Mouse (Mus musculus) granulocyte monocyte progenitor cell, adult 5-6 weeks (primary cell): ENCODE measurements around the gene Cdkal1. TPM values are rescaled to one million over a fixed set of nuclear protein-coding genes. Genes with fewer than 3 reads are reported as not detected.

Source experiments
- ATAC-seq: replicated peaks from 2 replicates; pipeline ENCODE4 v1.8.0; 2016; ENCODE audit warnings: mild to moderate bottlenecking, moderate TSS enrichment, inconsistent platforms; ENCODE audit not compliant: poor library complexity, severe bottlenecking
- total RNA-seq, 2 experiments: library from RNA; stranded (forward) in 1 of 2; stranded (reverse) in 1 of 2; fragments of 200-712, 200-1000 nt in 1 of 2; fragments of >200 nt in 1 of 2; fragmentation: Nextera tagmentation in 1 of 2; gene quantifications; 2 replicates each; pipeline ENCODE4 v1.2.3; 2014 to 2017

The Cdkal1 gene
- total RNA-seq, 2 experiments from 2014 or later = 21.8 to 30.4 TPM

DNA sequence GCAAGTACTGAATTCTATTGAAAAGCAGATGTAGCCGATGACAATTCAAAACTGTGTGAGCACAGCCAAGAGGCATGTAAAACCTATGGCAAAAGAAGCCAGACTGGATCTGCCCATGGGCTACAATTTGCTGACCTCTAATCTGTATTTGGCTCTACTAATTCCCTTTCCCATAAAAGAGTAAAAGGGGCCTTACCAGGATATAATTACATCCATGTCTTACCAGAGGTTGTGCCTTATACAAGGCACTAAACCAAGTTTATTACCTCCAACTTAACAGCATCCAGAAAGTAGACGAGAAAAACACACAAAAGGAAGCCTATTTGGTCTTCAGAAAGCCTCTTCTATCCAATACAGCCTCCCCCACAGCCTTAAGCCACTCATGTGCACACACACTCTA is 213.2 kb downstream of the Cdkal1 start:
- ATAC-seq = no peak

DNA sequence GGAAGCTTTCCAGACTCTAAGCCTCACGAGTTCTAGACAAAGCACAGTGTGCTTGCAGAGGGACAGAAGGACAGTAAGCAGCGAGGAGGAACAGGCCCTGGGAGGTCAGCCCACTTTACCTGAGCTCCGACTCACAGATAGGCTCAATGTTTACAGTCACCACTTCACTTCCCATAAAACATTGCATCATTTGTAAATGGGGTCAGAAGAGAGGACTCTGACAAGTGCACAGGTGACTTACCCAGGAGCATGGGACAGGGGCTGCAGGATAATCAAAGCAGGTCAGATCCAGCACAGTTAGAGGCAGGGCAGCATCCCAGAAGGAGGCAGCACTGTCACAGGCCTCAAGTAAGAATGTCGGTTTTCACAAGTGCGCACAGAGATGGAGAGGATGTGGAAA is 214.3 kb downstream of the Cdkal1 start:
- no peak for ATAC-seq

DNA sequence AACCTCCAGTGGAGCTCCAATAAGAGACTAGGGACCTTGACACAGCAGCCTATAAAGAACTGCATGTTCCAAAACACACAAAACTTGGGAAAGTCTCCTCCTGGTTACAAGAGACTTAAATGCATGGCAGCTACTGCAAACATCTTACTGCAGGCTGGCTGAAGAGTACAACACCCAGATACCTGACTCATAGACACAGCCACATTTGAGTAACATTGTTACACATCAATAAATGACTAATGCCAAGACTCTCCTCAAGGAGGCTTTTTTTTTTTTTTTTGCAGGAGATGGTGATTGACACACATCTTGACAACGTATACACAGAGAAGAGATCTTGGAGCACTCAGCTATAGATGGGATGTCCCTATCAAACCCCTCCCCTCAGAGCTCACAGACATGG is 215.3 kb downstream of the Cdkal1 start:
- no peak for ATAC-seq

DNA sequence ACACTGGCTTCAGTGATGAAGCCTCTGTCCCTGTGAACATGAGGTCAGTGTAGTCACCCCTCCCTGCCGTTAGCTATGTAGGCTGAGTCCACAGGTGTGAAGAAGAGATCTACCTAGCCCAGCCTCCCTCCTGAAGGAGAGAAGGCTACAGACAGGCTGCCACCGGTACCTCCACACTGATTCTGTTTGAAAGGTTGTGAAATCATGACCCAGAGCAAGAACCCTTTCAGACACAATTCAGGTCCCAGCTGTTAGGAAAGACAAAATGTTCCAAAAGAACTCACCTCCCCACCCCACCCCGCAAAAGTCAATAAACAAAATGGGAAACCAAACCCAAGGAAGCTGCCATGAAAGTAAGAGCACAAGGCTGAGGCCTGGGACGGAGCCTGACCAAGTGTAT is 217.2 kb downstream of the Cdkal1 start:
- ATAC-seq = no peak

DNA sequence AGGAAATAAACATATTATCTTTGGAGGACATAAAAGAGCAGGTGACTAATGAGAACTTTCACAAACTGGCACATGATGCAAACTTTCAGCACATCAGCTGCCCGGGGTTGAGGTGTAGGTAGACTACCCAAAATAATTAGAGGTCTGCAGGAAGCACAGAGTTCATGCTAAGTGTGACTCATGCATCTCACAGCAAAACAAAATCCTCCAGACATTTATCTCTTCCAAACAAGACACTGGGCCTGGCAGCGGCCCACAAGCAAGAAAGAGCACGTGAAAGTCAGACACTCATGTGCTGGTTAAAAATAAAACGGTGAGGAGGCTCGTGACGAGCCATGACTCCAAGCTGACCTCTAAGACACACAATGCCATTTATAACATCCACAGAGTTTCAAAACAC is 217.7 kb downstream of the Cdkal1 start:
- no peak for ATAC-seq

DNA sequence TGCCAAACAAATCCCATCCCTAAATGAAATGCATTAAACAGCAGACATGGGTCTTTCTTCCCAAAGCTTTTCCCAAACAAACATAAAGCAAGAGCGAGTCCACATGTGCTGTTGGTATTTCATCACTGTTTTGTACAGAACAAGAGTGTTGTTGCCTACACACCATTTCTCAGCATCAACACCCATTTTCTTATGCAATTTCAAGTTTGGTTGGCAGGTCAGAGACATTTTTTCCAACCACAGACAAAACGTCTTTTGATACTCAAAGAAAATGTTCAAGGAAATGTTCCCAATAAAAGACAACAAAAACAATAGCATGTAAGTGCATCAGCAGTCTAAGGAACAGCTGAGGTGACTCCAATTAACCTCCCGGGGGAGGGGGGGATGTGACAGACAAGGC is 219.9 kb downstream of the Cdkal1 start:
- no peak for ATAC-seq

DNA sequence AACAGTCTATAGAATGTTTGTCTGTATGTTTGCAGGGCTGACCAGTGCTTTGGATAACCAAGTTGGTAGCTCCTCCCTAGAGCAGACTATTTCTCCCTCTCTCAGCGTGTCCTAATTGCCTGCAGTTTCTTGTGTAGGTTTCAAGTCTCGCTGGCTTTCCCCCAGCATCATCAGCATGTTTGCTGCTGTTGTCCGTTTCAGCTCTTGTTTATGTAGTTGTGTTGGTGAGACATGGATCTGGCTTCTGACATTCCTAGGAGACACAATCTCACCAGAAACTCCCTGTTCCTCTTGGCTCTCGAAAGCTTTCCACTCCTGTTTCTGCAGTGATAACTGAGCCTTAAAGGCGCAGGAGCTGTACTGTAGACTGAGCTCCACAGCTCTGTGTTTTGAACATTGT is 224.1 kb downstream of the Cdkal1 start:
- no peak for ATAC-seq

DNA sequence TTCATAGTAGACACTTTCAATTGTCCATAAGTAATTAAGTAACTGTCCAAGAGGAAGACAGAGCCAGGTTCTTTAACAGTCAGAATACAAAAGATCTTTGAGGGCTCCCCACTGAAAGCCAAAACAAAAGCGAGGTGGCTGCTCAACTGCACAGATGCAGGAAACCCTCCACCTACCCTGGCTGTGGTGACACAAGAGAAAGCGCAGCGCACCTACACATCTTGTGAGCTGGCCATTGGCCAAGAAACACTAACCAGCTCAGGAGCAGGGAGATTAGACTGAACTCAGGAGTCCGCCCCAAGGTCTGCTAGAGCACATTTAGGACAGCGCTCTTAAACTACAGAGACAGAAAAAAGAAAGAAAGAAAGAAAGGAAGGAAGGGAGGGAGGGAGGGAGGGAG is 226.9 kb downstream of the Cdkal1 start:
- no peak for ATAC-seq

DNA sequence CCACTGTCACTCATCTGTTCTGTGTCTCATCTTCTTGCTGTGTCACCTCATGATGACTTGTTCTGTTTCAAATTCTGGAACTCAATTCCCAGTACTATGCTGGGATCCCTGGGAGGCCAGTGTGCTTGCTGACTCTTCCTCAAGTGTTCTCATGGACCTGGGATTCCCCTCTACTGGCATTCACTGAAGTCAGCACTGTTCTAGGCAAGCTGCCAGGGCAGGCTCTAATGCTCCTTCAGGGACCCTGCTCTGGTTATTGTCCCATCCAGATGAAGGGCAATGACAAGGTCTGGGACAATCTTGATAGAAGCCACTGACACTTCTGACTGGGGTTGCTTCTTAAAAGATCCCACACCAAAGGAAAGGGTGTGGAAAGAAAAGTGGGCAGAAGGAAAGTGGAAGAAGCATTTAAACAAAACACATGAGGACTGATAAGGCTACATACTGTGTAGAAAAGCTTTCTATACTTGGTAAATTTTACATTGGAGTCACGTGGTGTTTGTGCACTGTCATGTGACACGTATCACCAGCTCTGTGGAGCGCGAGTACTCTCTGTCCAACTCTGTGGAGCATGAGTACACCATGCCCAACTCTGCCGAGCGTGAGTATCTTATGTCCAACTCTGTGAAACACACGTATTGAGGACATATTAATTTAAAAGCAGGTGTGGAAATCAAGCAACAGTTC is 227.9 kb downstream of the Cdkal1 start:
- ATAC-seq = no peak

DNA sequence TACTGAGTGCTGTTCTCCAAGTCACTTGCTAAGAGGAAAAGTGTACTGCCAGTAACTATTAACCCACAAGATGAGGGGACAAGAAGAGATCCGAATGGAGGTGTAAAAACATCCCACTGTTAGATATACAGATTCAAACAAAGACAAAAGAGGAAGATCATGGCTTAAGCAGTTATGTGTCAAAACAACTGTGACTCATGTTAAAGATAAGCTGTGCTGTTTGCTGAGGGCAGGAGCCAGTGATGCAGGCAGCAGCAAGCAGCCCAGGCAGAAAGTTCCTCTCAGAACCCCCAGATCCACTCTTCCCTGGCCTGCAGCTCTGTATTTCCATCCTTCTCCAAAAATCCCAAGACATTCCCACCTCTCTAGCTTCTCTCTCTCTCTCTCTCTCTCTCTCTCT is 230.5 kb downstream of the Cdkal1 start:
- peak; percentile 33; the same call in 1 of the 2 replicates for ATAC-seq

DNA sequence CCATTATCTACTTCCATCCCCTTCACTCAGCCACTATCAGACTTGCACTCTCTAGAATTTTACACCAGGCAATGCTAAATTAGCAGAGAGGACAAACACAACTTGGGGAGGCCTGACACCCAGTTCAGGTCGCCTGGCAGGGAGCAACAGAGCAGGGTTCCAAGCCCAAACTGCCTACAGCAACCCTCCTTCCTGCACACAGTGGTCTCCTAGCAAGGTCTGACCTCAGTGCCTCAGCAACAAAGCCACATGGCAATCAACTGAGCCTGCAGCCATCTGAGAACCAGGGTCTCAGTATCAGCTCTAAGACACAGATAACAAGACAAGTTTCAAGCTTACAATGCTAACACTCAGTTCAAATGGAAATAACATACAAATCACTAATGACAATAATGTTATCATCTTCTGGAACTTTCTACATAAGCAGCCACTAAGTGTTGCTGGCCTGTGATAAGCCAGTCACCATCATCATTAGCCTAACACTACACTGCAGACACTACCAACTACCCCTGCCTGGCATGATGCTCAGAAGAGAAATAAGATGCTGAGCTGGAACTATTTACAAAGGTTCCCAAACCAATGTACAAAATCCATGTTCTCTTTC is 231.7 kb downstream of the Cdkal1 start:
- no peak for ATAC-seq

DNA sequence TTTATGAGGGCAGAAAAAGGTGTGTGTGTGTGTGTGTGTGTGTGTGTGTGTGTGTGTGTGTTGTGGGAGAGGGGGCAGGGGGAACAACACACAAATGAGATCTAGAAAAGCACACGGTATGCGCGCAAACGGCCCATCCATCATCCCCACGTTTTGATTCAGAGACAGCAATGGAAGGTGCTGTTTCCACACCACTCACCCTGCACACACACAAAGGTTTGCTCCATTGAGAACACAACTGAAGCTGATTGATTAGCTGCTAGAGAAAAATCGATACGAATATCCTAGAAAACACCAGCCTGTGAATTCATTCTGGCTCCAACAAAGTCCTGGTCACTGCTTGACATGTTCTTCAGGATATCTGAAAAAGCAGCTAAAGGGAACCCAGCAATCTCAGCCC is 233.6 kb downstream of the Cdkal1 start:
- ATAC-seq = no peak

DNA sequence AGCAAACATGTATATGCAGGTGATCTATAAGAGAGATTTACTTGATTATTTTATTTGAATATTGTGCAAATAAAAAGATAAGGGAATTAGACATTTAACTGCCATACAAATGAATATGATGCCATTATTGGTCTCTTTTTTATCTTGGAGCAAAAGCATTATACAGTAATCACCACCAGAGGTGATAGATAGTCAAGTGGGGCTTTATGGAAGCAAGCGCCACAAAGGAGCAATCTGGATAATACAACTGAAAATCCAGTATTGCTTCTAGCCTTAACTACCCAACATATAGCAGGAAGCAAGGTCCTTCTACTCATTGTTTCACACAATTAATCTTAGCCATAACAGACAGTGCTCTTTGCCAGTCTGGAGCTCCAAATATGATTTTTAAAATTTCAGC is 234.1 kb downstream of the Cdkal1 start:
- no peak for ATAC-seq

DNA sequence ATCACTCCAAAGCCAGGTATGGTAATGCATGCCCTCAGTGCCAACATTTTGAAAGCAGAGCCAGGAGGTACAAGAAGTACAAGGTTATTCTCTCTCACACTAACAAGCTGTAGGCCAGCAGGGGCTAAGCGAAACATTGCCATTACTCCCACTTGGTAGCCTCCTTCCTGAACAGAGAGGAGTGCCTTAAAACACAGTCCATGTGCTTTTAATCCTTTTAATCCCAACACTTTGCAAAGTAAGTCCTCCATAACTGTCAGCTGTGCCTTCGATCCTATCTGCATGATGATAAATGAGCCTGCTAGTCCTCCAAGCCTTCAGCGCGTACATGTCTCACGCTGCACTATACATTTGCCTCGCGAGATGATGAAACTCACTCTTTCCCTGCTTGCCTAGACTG is 234.6 kb downstream of the Cdkal1 start:
- no peak for ATAC-seq

DNA sequence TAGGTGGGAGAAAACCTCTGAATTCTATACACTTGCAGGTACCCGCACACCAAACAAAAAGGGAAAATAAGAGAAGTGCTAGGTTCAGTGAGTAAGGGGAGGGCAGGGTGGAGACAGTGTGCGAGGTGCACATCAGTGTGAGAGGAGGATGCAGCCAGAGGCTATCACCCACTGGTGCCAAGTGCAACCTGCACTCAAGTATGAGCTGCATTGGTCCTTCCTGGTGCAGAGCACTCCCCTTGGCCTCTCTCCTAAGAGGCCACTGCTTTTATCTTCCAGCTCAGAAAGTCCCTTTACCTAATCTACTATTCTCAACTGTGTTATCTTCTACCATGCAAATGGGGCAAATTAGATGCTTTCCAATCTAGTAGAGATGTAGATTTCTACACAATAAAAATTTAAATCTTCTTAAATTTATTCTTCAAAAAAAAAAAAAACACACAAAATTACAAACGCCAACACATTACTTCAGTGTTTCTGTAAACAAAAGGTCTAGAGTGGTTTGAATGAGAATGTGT is 238.8 kb downstream of the Cdkal1 start:
- no peak for ATAC-seq

DNA sequence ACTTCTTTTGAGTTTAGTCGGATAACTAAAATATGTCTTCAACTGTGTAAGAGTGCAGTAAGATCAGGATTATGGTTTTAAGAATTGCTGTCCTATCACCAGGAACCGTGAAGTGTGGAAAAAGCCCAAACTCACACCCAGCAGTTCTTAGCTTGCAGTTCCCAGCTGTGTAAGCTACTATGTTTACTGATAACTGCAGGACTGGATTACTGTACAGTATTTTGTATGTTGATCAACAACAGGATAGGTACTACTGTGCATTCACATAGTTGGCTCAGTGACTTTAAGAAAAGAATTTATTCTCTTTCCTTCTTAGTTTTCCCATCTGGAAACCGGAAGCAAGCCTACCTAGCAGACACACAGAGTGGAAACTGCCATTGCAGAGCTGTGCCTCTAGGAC is 239.5 kb downstream of the Cdkal1 start:
- no peak for ATAC-seq

DNA sequence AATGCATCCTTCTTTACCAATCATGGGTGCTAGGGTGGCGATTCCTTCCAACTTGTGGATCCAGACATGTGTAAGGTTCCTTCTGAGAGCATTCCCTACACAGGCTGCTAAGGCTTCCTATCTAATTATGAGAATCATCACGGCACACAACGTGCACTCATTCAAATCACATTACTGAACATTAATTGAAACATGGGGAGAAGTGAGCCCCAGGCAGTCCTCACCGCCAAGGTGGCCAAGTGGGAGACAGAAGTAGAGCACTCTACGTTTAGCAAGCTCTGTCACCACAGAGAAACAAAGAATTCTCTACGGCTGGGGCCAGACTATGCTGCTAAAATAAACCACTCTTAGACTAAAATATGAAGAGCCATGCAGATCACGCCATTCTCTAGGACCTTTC is 240.4 kb downstream of the Cdkal1 start:
- no peak for ATAC-seq

DNA sequence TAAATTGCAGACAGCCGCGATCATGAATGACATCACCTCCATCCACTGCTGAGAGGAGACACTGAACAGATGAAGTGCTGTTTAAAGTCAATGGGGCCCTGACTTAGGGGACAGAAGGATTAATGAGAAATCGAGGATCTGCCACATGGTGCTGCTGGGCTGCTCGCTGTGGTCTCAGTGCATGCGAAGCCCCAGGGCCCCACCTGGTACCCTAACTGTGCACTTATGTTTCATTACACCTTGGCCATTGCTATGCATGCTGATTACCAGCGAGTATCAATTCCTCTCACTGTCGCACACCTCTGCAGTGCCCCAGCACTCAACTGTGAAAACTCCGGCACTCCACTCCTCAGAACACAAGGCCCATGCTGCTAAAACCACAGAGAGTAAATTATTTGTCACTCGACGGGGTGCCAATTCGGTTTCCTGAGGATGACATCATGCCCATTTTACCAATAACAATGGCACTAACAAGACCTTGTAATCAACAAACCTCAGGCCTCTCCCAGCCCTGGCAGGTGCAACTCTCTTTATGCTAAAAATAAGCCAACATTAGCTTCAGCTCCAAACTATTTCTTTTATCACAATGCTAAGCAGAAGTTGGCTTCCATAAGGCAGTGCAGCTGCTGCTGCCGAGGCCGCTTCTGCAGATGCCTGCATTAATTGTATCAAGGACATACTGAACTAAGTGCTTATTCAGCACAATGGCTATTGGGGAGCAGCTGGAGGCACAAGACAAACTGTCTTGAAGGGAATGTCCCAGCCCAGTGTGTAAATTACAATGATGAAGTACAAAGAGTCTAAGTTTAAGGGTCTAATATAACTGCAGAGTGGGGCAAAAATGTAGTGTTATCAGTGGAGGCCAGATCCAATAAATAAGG is 245.2 kb downstream of the Cdkal1 start:
- no peak for ATAC-seq

DNA sequence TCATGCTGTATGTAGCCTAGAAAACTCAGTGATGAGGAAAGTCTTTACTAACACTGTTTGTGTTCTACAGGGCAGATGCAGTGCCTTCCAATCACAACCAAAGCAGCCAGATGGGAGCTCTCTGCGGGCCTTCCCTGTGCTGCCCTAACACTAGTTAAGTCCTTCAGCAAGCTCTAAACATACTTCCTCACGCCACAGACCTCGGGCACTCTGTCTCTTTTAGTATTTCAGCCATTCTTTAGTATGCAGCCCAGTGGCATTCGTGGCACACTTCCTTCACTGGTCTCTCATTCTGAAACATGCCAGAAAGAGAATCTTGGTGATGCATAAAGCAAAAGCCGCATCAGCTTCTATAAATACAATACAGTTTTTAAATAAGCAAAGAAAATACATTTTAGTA is 246.0 kb downstream of the Cdkal1 start:
- ATAC-seq = no peak

DNA sequence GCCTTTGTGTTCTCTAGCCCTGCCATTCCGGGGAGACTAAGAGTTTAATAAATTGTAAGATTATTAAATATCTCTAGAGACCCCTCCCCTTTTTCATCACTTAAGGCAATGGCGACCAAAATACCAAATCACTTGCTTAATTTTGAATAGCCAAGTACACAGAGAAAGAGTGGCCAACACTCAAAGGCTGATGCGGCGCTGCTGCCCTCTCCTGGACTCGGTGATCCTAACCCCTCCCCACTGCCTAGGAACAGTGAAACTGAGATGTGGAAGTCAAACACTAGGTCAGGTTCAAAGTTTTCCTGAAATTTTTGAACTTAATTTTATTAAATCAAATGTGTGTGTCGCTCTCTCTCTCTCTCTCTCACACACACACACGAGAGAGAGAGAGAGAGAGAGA is 251.2 kb downstream of the Cdkal1 start:
- peak; percentile 76 for ATAC-seq

DNA sequence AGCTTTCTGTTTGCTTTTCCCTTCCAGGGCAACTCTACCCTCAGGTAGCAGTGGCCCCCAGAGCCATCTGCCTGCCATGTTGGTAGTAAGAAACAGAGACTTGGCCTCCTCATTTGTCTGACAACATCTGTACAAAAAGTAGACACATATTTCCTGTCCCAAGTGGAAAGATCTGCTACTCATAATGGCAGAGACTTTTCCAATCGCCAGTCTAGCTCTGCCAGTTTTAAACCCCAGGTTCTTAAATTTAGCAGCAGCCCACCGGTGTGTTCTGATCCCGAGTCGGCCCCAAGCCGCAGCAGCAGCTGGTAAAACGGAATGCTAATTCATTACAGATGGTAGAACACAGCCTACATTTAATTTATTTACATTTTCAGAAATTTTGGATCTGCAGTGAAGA is 251.9 kb downstream of the Cdkal1 start:
- no peak for ATAC-seq
